Mouse (Mus musculus): ENCODE data around the gene Srsf2.

DNA sequence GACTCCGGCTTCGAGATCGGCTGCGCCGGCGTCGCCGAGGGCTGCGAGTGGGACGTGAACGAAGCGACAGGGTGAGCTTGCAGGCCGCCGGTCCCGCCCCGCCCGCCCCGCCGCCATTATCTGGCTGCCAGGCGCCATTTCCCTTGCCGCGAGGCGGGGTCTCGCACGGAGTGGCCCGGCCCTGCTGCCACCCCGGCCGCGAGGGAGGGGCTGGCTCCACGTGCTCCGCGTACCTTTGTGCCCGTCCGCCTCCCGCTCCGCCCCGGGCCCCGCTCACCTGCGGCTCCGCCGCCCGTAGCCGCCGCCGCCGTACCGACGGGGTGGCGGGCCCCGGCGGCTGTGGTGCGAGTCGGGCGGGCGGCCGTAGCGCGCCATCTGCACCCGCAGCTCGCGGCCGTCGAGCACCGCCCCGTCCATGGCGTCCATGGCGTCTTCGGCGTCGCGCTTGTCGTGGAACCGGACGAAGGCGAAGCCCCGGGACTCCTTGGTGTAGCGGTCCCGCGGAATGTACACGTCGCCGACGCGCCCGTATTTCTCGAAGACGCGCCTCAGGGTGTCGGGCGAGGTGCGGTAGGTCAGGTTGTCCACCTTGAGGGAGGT is 503 bp downstream of the Srsf2 start, which contains the start of gene Mfsd11:
- no peak for TF ChIP-seq POLR2A (IDR thresholded peaks at IDR 0.05; ENCODE audit: control insufficient read depth, extremely low read depth, insufficient read depth, low read length, poor library complexity)
- no peak for TF ChIP-seq CTCF (IDR thresholded peaks at IDR 0.05; ENCODE audit: borderline replicate concordance, control insufficient read depth, extremely low read depth, insufficient read depth, low read length, poor library complexity)

Measured in thymus, adult 2 months (tissue).